Comparison of ENCODE assay signal across 35 mouse cellular contexts in the genomic region with DNA sequence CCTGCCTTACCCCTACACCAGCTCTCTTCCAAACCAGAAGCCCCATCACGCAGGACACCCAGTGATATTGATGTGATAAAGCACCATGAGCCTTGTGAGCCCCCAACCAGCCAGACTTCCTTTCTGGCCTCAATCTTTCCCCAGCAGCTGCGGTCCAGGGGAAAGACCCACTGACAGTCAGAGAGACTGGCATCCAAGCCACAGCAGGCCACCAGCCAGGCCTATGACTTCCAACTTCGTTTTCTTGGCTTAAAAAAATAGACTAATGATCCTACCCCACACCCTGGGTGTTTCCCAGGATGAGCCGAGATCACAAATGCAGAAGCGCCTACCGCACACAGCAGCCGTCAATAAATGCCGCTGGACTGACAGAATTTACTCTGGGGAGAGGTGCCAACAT.
"Had no signal": no experiment of that assay in that cellular context is flagged by ENCODE, and none has a peak within 500 bp of the region (broad histone marks: within the 10 kb centered on the region; RNA-seq: fewer than 3 reads in every experiment).

No protein-coding gene starts in this region.

- H3K4me3 ChIP-seq: heart, embryonic 10.5 days; heart, embryonic 12.5 days; heart, embryonic 13.5 days; heart, embryonic 15.5 days; hindbrain, embryonic 10.5 days; hindbrain, embryonic 12.5 days; hindbrain, embryonic 13.5 days; hindbrain, embryonic 15.5 days; intestine, embryonic 15.5 days; kidney, embryonic 15.5 days; layer of hippocampus, adult 2 months; left cerebral cortex, adult 2 months had no signal

- H3K27me3 ChIP-seq: heart, embryonic 12.5 days; heart, embryonic 13.5 days; heart, embryonic 15.5 days; hindbrain, embryonic 12.5 days; hindbrain, embryonic 13.5 days; hindbrain, embryonic 15.5 days; intestine, embryonic 15.5 days; kidney, embryonic 15.5 days had no signal

- H3K9me3 ChIP-seq: heart, embryonic 10.5 days; heart, embryonic 12.5 days; heart, embryonic 13.5 days; heart, embryonic 15.5 days; hindbrain, embryonic 10.5 days; hindbrain, embryonic 12.5 days; hindbrain, embryonic 13.5 days; hindbrain, embryonic 15.5 days; intestine, embryonic 15.5 days; kidney, embryonic 15.5 days had no signal

- DNase-seq: heart, postnatal 10 days; heart, postnatal 14 days; heart, postnatal 36 days; heart, postnatal 4 days; kidney, adult 11 months; kidney, adult 18-20 months; kidney, adult 2 months; kidney, adult 8-10 months; kidney, adult 9 months; kidney, postnatal 10 days; kidney, postnatal 14 days; kidney, postnatal 25 days; kidney, postnatal 36 days; kidney, postnatal 4 days; layer of hippocampus, adult 9-11 months; layer of hippocampus, postnatal 36 days had no signal

- ATAC-seq: hindbrain, postnatal 0 days; inflammation-experienced regulatory T-cells, adult 6 months; intestine, embryonic 15.5 days; intestine, embryonic 16.5 days; intestine, postnatal 0 days had no signal

- H3K4me2 ChIP-seq: heart, embryonic 11.5 days; heart, embryonic 12.5 days; heart, embryonic 13.5 days; heart, embryonic 15.5 days; hindbrain, embryonic 12.5 days; hindbrain, embryonic 13.5 days; hindbrain, embryonic 14.5 days; hindbrain, embryonic 15.5 days; intestine, embryonic 15.5 days; kidney, embryonic 15.5 days had no signal

- H3K27ac ChIP-seq: heart, embryonic 10.5 days; heart, embryonic 13.5 days; heart, embryonic 15.5 days; hindbrain, embryonic 10.5 days; hindbrain, embryonic 12.5 days; hindbrain, embryonic 13.5 days; hindbrain, embryonic 14.5 days; hindbrain, embryonic 15.5 days; hindbrain, postnatal 0 days; intestine, embryonic 15.5 days; kidney, embryonic 15.5 days; kidney, postnatal 0 days; layer of hippocampus, adult 2 months; left cerebral cortex, adult 2 months had no signal

- H3K36me3 ChIP-seq: heart, embryonic 13.5 days; heart, embryonic 15.5 days; hindbrain, embryonic 10.5 days; hindbrain, embryonic 12.5 days; hindbrain, embryonic 15.5 days; intestine, embryonic 15.5 days; kidney, embryonic 15.5 days had no signal

- H3K9ac ChIP-seq: heart, embryonic 12.5 days; heart, embryonic 13.5 days; heart, embryonic 15.5 days; hindbrain, embryonic 12.5 days; hindbrain, embryonic 13.5 days; hindbrain, embryonic 14.5 days; hindbrain, embryonic 15.5 days; intestine, embryonic 15.5 days; kidney, embryonic 15.5 days had no signal
